Mouse (Mus musculus): ENCODE measurements around the gene Rbm20. TPM values are rescaled to one million over a fixed set of nuclear protein-coding genes. Genes with fewer than 3 reads are reported as not detected.
"Not testable (repeated sequence)": the region's sequence is repeated elsewhere in the genome, so short reads cannot be mapped to it uniquely, and the experiment has no call there.

Rbm20 gene
- polyA plus RNA-seq, 1 experiment from 2014 or later, result 0.95 TPM

DNA sequence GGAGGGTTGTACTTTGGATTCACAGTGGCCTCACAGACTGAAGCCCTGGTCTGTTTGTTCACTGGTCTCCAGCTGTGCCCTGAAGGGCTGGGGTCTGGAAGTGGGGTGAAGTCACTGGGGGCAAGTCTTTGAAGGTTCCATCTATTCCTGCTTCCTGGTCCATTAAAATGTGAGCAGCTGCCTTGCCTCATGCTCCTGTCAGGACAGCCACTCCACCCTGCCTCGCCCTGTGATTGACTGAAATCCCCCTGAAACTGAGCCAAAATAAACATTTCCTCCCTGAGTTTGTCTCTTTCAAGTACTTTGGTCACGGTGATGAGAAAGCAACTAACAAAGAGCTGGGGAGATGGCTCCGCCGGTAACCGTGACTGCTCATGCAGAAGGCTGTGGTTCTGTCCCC is 27.3 kb upstream of the Rbm20 start:
- WGBS, result 27% methylated on average over 5 of the region's 5 CpGs
- no peak for ATAC-seq (ENCODE audit: insufficient number of reproducible peaks, insufficient read depth, low FRiP score, low read depth)
- H3K27me3 ChIP-seq (ENCODE audit: control insufficient read depth, insufficient read depth, low read length), result no peaks in the 10 kb centered on the region
- peaks cover 26% of the 10 kb centered on the region for H3K36me3 ChIP-seq (ENCODE audit: control insufficient read depth, insufficient read depth, low read length)
- no peak overlapping the region for H3K9ac ChIP-seq (replicated peaks; ENCODE audit: low read depth, low read length)
- H3K4me2 ChIP-seq (replicated peaks; ENCODE audit: low read depth, low read length), result no peak overlapping the region
- no peak overlapping the region for H3K27ac ChIP-seq (ENCODE audit: low read length)
- H3K4me3 ChIP-seq (ENCODE audit: low read depth, low read length), result no peak overlapping the region
- H3K4me1 ChIP-seq (ENCODE audit: control insufficient read depth, insufficient read depth, low read length), result peaks cover 18% of the 10 kb centered on the region
- no peaks in the 10 kb centered on the region for H3K9me3 ChIP-seq (ENCODE audit: control insufficient read depth, low read depth, low read length)

GRCm38 (mm10) chr19:53650921-53651320 is 26.2 kb upstream of the Rbm20 start:
- Histone ChIP-seq H3K4me1 (ENCODE audit: control insufficient read depth, insufficient read depth, low read length) (peaks cover 18% of the 10 kb centered on the region), H3K36me3 (ENCODE audit: control insufficient read depth, insufficient read depth, low read length) (peaks cover 17% of the 10 kb centered on the region), H3K4me3 (ENCODE audit: low read depth, low read length) (no peak overlapping the region), H3K9ac (replicated peaks; ENCODE audit: low read depth, low read length) (no peak overlapping the region), H3K27ac (ENCODE audit: low read length) (no peak overlapping the region), H3K4me2 (replicated peaks; ENCODE audit: low read depth, low read length) (no peak overlapping the region), H3K9me3 (ENCODE audit: control insufficient read depth, low read depth, low read length) (no peaks in the 10 kb centered on the region), H3K27me3 (ENCODE audit: control insufficient read depth, insufficient read depth, low read length) (no peaks in the 10 kb centered on the region)
- 72% methylated on average over 7 of the region's 7 CpGs for WGBS
- no peak for ATAC-seq (ENCODE audit: insufficient number of reproducible peaks, insufficient read depth, low FRiP score, low read depth)

- Histone ChIP-seq H3K9me3 (ENCODE audit: control insufficient read depth, low read depth, low read length) (no peaks in the 10 kb centered on the region), H3K4me2 (replicated peaks; ENCODE audit: low read depth, low read length) (no peak overlapping the region)
Observed at GRCm38 (mm10) chr19:53652267-53652666, 24.8 kb upstream of the Rbm20 start.

GRCm38 (mm10) chr19:53653624-53654467 is 23.3 kb upstream of the Rbm20 start:
- Histone ChIP-seq H3K4me2 (replicated peaks; ENCODE audit: low read depth, low read length) (no peak overlapping the region), H3K27me3 (ENCODE audit: control insufficient read depth, insufficient read depth, low read length) (no peaks in the 10 kb centered on the region), H3K36me3 (ENCODE audit: control insufficient read depth, insufficient read depth, low read length) (peaks cover 4% of the 10 kb centered on the region; the same call in 1 of the 2 replicates), H3K9me3 (ENCODE audit: control insufficient read depth, low read depth, low read length) (no peaks in the 10 kb centered on the region), H3K4me1 (ENCODE audit: control insufficient read depth, insufficient read depth, low read length) (peaks cover 18% of the 10 kb centered on the region), H3K27ac (ENCODE audit: low read length) (no peak overlapping the region; the same call in 1 of the 2 replicates), H3K4me3 (ENCODE audit: low read depth, low read length) (no peak overlapping the region), H3K9ac (replicated peaks; ENCODE audit: low read depth, low read length) (no peak overlapping the region)
- peak; percentile 46; the same call in 1 of the 2 replicates for ATAC-seq (ENCODE audit: insufficient number of reproducible peaks, insufficient read depth, low FRiP score, low read depth)
- WGBS, result 62% methylated on average over 20 of the region's 20 CpGs

More at GRCm38 (mm10) chr19:53652267-53652666, 24.8 kb upstream of the Rbm20 start:
- Histone ChIP-seq H3K4me1 (ENCODE audit: control insufficient read depth, insufficient read depth, low read length) (peaks cover 18% of the 10 kb centered on the region), H3K36me3 (ENCODE audit: control insufficient read depth, insufficient read depth, low read length) (peaks cover 6% of the 10 kb centered on the region; the same call in 1 of the 2 replicates), H3K27me3 (ENCODE audit: control insufficient read depth, insufficient read depth, low read length) (no peaks in the 10 kb centered on the region), H3K27ac (ENCODE audit: low read length) (no peak overlapping the region), H3K9ac (replicated peaks; ENCODE audit: low read depth, low read length) (no peak overlapping the region), H3K4me3 (ENCODE audit: low read depth, low read length) (no peak overlapping the region)
- WGBS, result 65% methylated on average over 9 of the region's 9 CpGs
- no peak for ATAC-seq (ENCODE audit: insufficient number of reproducible peaks, insufficient read depth, low FRiP score, low read depth)

GRCm38 (mm10) chr19:53656443-53656842 is 20.7 kb upstream of the Rbm20 start:
- H3K36me3 ChIP-seq (ENCODE audit: control insufficient read depth, insufficient read depth, low read length); H3K4me3 ChIP-seq (ENCODE audit: low read depth, low read length); H3K27ac ChIP-seq (ENCODE audit: low read length); H3K9ac ChIP-seq (replicated peaks; ENCODE audit: low read depth, low read length); ATAC-seq (ENCODE audit: insufficient number of reproducible peaks, insufficient read depth, low FRiP score, low read depth); H3K9me3 ChIP-seq (ENCODE audit: control insufficient read depth, low read depth, low read length); H3K4me2 ChIP-seq (replicated peaks; ENCODE audit: low read depth, low read length); H3K27me3 ChIP-seq (ENCODE audit: control insufficient read depth, insufficient read depth, low read length): not testable (repeated sequence)
- 88% methylated on average over 11 of the region's 11 CpGs for WGBS
- peaks cover 14% of the 10 kb centered on the region for H3K4me1 ChIP-seq (ENCODE audit: control insufficient read depth, insufficient read depth, low read length)

GRCm38 (mm10) chr19:53657437-53657836 is 19.7 kb upstream of the Rbm20 start:
- 71% methylated on average over 5 of the region's 5 CpGs for WGBS

GRCm38 (mm10) chr19:53660722-53661420 is 16.2 kb upstream of the Rbm20 start:
- Histone ChIP-seq H3K9ac (replicated peaks; ENCODE audit: low read depth, low read length) (no peak overlapping the region), H3K4me2 (replicated peaks; ENCODE audit: low read depth, low read length) (no peak overlapping the region), H3K27ac (ENCODE audit: low read length) (no peak overlapping the region), H3K27me3 (ENCODE audit: control insufficient read depth, insufficient read depth, low read length) (no peaks in the 10 kb centered on the region), H3K4me1 (ENCODE audit: control insufficient read depth, insufficient read depth, low read length) (peaks cover 5% of the 10 kb centered on the region; the same call in 1 of the 2 replicates), H3K4me3 (ENCODE audit: low read depth, low read length) (no peak overlapping the region), H3K9me3 (ENCODE audit: control insufficient read depth, low read depth, low read length) (no peaks in the 10 kb centered on the region), H3K36me3 (ENCODE audit: control insufficient read depth, insufficient read depth, low read length) (no peaks in the 10 kb centered on the region)
- ATAC-seq (ENCODE audit: insufficient number of reproducible peaks, insufficient read depth, low FRiP score, low read depth), result no peak
- 70% methylated on average over 9 of the region's 9 CpGs for WGBS

More at GRCm38 (mm10) chr19:53657437-53657836, 19.7 kb upstream of the Rbm20 start:
- Histone ChIP-seq H3K9ac (replicated peaks; ENCODE audit: low read depth, low read length) (no peak overlapping the region), H3K9me3 (ENCODE audit: control insufficient read depth, low read depth, low read length) (no peaks in the 10 kb centered on the region), H3K4me2 (replicated peaks; ENCODE audit: low read depth, low read length) (no peak overlapping the region), H3K27ac (ENCODE audit: low read length) (no peak overlapping the region), H3K4me3 (ENCODE audit: low read depth, low read length) (no peak overlapping the region), H3K4me1 (ENCODE audit: control insufficient read depth, insufficient read depth, low read length) (peaks cover 17% of the 10 kb centered on the region), H3K27me3 (ENCODE audit: control insufficient read depth, insufficient read depth, low read length) (no peaks in the 10 kb centered on the region), H3K36me3 (ENCODE audit: control insufficient read depth, insufficient read depth, low read length) (no peaks in the 10 kb centered on the region)
- ATAC-seq (ENCODE audit: insufficient number of reproducible peaks, insufficient read depth, low FRiP score, low read depth), result no peak

GRCm38 (mm10) chr19:53661938-53662722 is 15.0 kb upstream of the Rbm20 start:
- Histone ChIP-seq H3K9ac (replicated peaks; ENCODE audit: low read depth, low read length) (no peak overlapping the region), H3K9me3 (ENCODE audit: control insufficient read depth, low read depth, low read length) (no peaks in the 10 kb centered on the region), H3K27me3 (ENCODE audit: control insufficient read depth, insufficient read depth, low read length) (no peaks in the 10 kb centered on the region), H3K4me3 (ENCODE audit: low read depth, low read length) (no peak overlapping the region), H3K36me3 (ENCODE audit: control insufficient read depth, insufficient read depth, low read length) (no peaks in the 10 kb centered on the region), H3K4me2 (replicated peaks; ENCODE audit: low read depth, low read length) (no peak overlapping the region), H3K4me1 (ENCODE audit: control insufficient read depth, insufficient read depth, low read length) (peaks cover 5% of the 10 kb centered on the region; the same call in 1 of the 2 replicates), H3K27ac (ENCODE audit: low read length) (no peak overlapping the region)
- 37% methylated on average over 14 of the region's 14 CpGs for WGBS
- no peak for ATAC-seq (ENCODE audit: insufficient number of reproducible peaks, insufficient read depth, low FRiP score, low read depth)
